Mouse (Mus musculus): ENCODE results near the gene Ndufs4. TPM values are rescaled to one million over a fixed set of nuclear protein-coding genes. Genes with fewer than 3 reads are reported as not detected.
"Not testable (repeated sequence)": the region's sequence is repeated elsewhere in the genome, so short reads cannot be mapped to it uniquely, and the experiment has no call there.

The Ndufs4 gene
- total RNA-seq, 2 experiments from 2014 or later, result 135 to 161 TPM

GRCm38 (mm10) chr13:114344220-114344973 lies 43.7 kb downstream of the Ndufs4 start:
- DNase-seq (ENCODE audit: extremely low spot score in 1 of 2, low spot score in 1 of 2), result no peak

GRCm38 (mm10) chr13:114343001-114343400 lies 45.1 kb downstream of the Ndufs4 start:
- no peak for DNase-seq (ENCODE audit: extremely low spot score in 1 of 2, low spot score in 1 of 2)

GRCm38 (mm10) chr13:114319835-114320389 lies 68.1 kb downstream of the Ndufs4 start:
- DNase-seq (ENCODE audit: extremely low spot score in 1 of 2, low spot score in 1 of 2), result no peak

GRCm38 (mm10) chr13:114319136-114319535 lies 68.9 kb downstream of the Ndufs4 start:
- DNase-seq (ENCODE audit: extremely low spot score in 1 of 2, low spot score in 1 of 2), result no peak

GRCm38 (mm10) chr13:114315374-114315773 lies 72.7 kb downstream of the Ndufs4 start:
- no peak for DNase-seq (ENCODE audit: extremely low spot score in 1 of 2, low spot score in 1 of 2)

GRCm38 (mm10) chr13:114314953-114315352 lies 73.1 kb downstream of the Ndufs4 start:
- no peak for DNase-seq (ENCODE audit: extremely low spot score in 1 of 2, low spot score in 1 of 2)

- no peak for DNase-seq (ENCODE audit: extremely low spot score in 1 of 2, low spot score in 1 of 2)
Measured at GRCm38 (mm10) chr13:114310591-114310990, 77.5 kb downstream of the Ndufs4 start.

GRCm38 (mm10) chr13:114304684-114305083 lies 83.4 kb downstream of the Ndufs4 start:
- no peak for DNase-seq (ENCODE audit: extremely low spot score in 1 of 2, low spot score in 1 of 2)

GRCm38 (mm10) chr13:114303466-114304175 lies 84.4 kb downstream of the Ndufs4 start:
- no peak for DNase-seq (ENCODE audit: extremely low spot score in 1 of 2, low spot score in 1 of 2)

- DNase-seq (ENCODE audit: extremely low spot score in 1 of 2, low spot score in 1 of 2), result no peak
Measured at GRCm38 (mm10) chr13:114297761-114298160, 90.3 kb downstream of the Ndufs4 start.

- no peak for DNase-seq (ENCODE audit: extremely low spot score in 1 of 2, low spot score in 1 of 2)
Measured at GRCm38 (mm10) chr13:114296556-114296955, 91.5 kb downstream of the Ndufs4 start.

- DNase-seq (ENCODE audit: extremely low spot score in 1 of 2, low spot score in 1 of 2), result no peak
Measured at GRCm38 (mm10) chr13:114289411-114289810, 98.6 kb downstream of the Ndufs4 start.

GRCm38 (mm10) chr13:114288511-114288910 lies 99.5 kb downstream of the Ndufs4 start:
- no peak for DNase-seq (ENCODE audit: extremely low spot score in 1 of 2, low spot score in 1 of 2)

- not testable (repeated sequence) for DNase-seq (ENCODE audit: extremely low spot score in 1 of 2, low spot score in 1 of 2)
Measured at GRCm38 (mm10) chr13:114278690-114279089, 109.4 kb downstream of the Ndufs4 start.

GRCm38 (mm10) chr13:114277277-114277676 lies 110.8 kb downstream of the Ndufs4 start:
- DNase-seq (ENCODE audit: extremely low spot score in 1 of 2, low spot score in 1 of 2), result no peak

- no peak for DNase-seq (ENCODE audit: extremely low spot score in 1 of 2, low spot score in 1 of 2)
Measured at GRCm38 (mm10) chr13:114271410-114272105, 116.5 kb downstream of the Ndufs4 start.

GRCm38 (mm10) chr13:114267741-114268140 lies 120.3 kb downstream of the Ndufs4 start:
- no peak for DNase-seq (ENCODE audit: extremely low spot score in 1 of 2, low spot score in 1 of 2)

GRCm38 (mm10) chr13:114260486-114261205 lies 127.4 kb downstream of the Ndufs4 start:
- no peak for DNase-seq (ENCODE audit: extremely low spot score in 1 of 2, low spot score in 1 of 2)

GRCm38 (mm10) chr13:114254697-114255096 lies 133.4 kb downstream of the Ndufs4 start:
- DNase-seq (ENCODE audit: extremely low spot score in 1 of 2, low spot score in 1 of 2), result no peak

Measured in layer of hippocampus, postnatal 25 days (tissue).